Mouse (Mus musculus) embryonic fibroblast, embryonic 13.5 days (primary cell): ENCODE results near the gene Olfr726.

Experiments
- CTCF ChIP-seq: IDR thresholded peaks from 2 replicates; pipeline ENCODE4 v1.5.1; 2011; ENCODE audit warnings: mild to moderate bottlenecking, control low read depth, low read length, moderate library complexity, borderline replicate concordance; ENCODE audit not compliant: insufficient read depth
- POLR2A ChIP-seq: IDR thresholded peaks from 2 replicates; pipeline ENCODE4 v1.6.1; 2011; ENCODE audit warnings: low read depth, mild to moderate bottlenecking, control low read depth, low read length, moderate library complexity

DNA sequence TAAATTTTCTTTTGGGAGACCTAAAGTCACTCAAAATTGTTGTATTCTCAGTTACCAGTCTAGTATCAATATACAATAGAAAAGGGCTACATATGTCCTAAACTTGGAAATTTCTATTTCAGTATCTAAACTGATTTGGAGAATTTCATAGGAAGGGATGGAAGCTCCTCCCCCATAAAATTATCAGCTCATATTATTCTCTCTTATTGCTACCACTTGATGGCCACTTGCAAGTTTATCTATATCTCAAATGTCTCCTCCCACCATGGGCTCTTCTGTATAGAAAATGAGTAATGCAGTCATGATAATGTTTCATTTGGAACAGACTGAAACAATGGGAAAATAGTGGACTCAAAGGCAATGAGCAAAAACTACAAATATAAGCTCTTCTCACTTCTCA, 50.5 kb downstream of the Olfr726 start, which contains the start of gene Olfr725:
- TF ChIP-seq POLR2A (no peak), CTCF (no peak)
